Mouse (Mus musculus) CH12.LX (cell line): ENCODE data around the gene Sf3a1.

Experiments used
- BHLHE40 ChIP-seq: IDR thresholded peaks from 2 replicates; pipeline ENCODE4 v1.6.1; 2011; ENCODE audit warnings: mild to moderate bottlenecking, low read depth, low read length, improper control_type of control experiment
- CTCF ChIP-seq, 2 experiments: IDR thresholded peaks in 1 of 2; conservative IDR thresholded peaks in 1 of 2; 2 replicates each; pipeline ENCODE4 v1.5.1; 2011 to 2012; ENCODE audit warnings: low read depth in 2 of 2, low read length in 2 of 2, improper control_type of control experiment in 1 of 2, inconsistent platforms in 1 of 2, mild to moderate bottlenecking in 1 of 2, moderate library complexity in 1 of 2
- EP300 ChIP-seq: IDR thresholded peaks from 2 replicates; pipeline ENCODE4 v1.6.1; 2011; ENCODE audit warnings: low read length, improper control_type of control experiment
- HCFC1 ChIP-seq: IDR thresholded peaks from 2 replicates; pipeline ENCODE4 v1.6.1; 2012; ENCODE audit warnings: low read depth, mild to moderate bottlenecking, inconsistent platforms, low read length, improper control_type of control experiment
- NRF1 ChIP-seq: IDR thresholded peaks from 2 replicates; pipeline ENCODE4 v1.6.1; 2014; ENCODE audit warnings: low read depth, mild to moderate bottlenecking, inconsistent platforms, low read length, improper control_type of control experiment, moderate library complexity
- POLR2A ChIP-seq: IDR thresholded peaks from 2 replicates; pipeline ENCODE4 v1.6.1; 2011; ENCODE audit warnings: low read depth, mild to moderate bottlenecking, improper control_type of control experiment, low read length
- RCOR1 ChIP-seq: conservative IDR thresholded peaks from 2 replicates; pipeline ENCODE4 v1.6.1; 2012; ENCODE audit warnings: low read depth, mild to moderate bottlenecking, inconsistent platforms, low read length, improper control_type of control experiment
- UBTF ChIP-seq: IDR thresholded peaks from 2 replicates; pipeline ENCODE4 v1.6.1; 2012; ENCODE audit warnings: low read depth, mild to moderate bottlenecking, inconsistent platforms, low read length, improper control_type of control experiment, moderate library complexity
- USF2 ChIP-seq: conservative IDR thresholded peaks from 2 replicates; pipeline ENCODE4 v1.6.1; 2011; ENCODE audit warnings: low read depth, low read length, improper control_type of control experiment
- ZC3H11A ChIP-seq: IDR thresholded peaks from 2 replicates; pipeline ENCODE4 v1.6.1; 2012; ENCODE audit warnings: low read depth, mild to moderate bottlenecking, inconsistent platforms, low read length, improper control_type of control experiment

GRCm38 (mm10) chr11:4186486-4187317 is 26.6 kb downstream of the Sf3a1 start, which contains the start of gene Tbc1d10a:
- 0 out of 4 replicates have a peak, but pooled peaks of 1 of the 2 experiments have one; percentile 4 for TF ChIP-seq CTCF (conservative IDR thresholded peaks at IDR 0.05 in 1 of 2, IDR thresholded peaks at IDR 0.05 in 1 of 2; ENCODE audit: low read depth in 2 of 2, low read length in 2 of 2)
- TF ChIP-seq USF2 = no peak
- TF ChIP-seq NRF1 = 0 out of 2 replicates have a peak, but pooled peaks have one; percentile 29
- no peak for TF ChIP-seq RCOR1
- TF ChIP-seq UBTF = no peak
- TF ChIP-seq BHLHE40 = no peak
- TF ChIP-seq POLR2A = peak; percentile 88
- TF ChIP-seq ZC3H11A = no peak
- peak; percentile 58 for TF ChIP-seq HCFC1
- TF ChIP-seq EP300 = no peak
